Comparison of ENCODE assay signal across 24 mouse cellular contexts in the genomic region with DNA sequence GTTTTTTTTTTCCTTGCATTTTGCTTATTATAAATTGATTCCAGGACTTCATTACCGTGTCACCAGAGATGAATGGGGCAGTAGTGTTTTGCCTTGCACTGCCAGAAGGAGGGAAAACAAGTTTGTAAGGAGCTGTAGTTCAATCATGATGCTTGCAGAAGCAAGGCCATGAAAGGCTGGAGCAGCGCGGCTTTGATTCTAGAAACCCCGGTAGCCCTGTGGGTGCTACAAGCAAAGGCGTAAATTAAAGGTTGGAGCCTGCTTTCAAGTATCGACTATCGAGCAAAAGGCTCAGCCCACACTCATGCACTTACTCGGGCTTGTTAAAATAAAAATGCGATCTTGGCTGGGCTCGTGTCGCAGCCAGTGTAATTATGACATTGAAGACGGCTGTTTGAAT.
DNase-seq lines count a peak whose midpoint lies in the region; ATAC-seq and TF ChIP-seq lines count a peak whose summit lies in the region.
"Had no signal": no experiment of that assay in that cellular context is flagged by ENCODE, and none has a peak within 500 bp of the region (broad histone marks: within the 10 kb centered on the region; RNA-seq: fewer than 3 reads in every experiment).

No protein-coding gene starts in this region.

- 61% methylated on average over 12 of the region's 12 CpGs for WGBS in midbrain, embryonic 14.5 days
- 86% methylated on average over 12 of the region's 12 CpGs for WGBS in midbrain, embryonic 10.5 days
- WGBS in limb, embryonic 13.5 days: 16% methylated on average over 12 of the region's 12 CpGs

- H3K9me3 ChIP-seq in midbrain, embryonic 14.5 days (ENCODE audit: control insufficient read depth, low read length): no peaks in the 10 kb centered on the region
- no peaks in the 10 kb centered on the region for H3K9me3 ChIP-seq in midbrain, embryonic 10.5 days (replicated peaks)
- no peaks in the 10 kb centered on the region for H3K9me3 ChIP-seq in limb, embryonic 13.5 days
- H3K9me3 ChIP-seq: heart, embryonic 15.5 days; hindbrain, embryonic 10.5 days had no signal

- H3K27me3 ChIP-seq in midbrain, embryonic 14.5 days (ENCODE audit: control insufficient read depth, insufficient read depth, low read length): no peaks in the 10 kb centered on the region
- H3K27me3 ChIP-seq in midbrain, embryonic 10.5 days (ENCODE audit: low read depth, poor library complexity, severe bottlenecking): no peaks in the 10 kb centered on the region
- peaks cover 36% of the 10 kb centered on the region for H3K27me3 ChIP-seq in limb, embryonic 13.5 days
- H3K27me3 ChIP-seq: CH12.LX; heart, embryonic 15.5 days; Patski had no signal

- no peak for TF ChIP-seq POLR2A in brain, embryonic 14.5 days (IDR thresholded peaks at IDR 0.05; ENCODE audit: borderline replicate concordance, extremely low read depth, insufficient read depth, insufficient read length, poor library complexity, severe bottlenecking)

- no peak overlapping the region for H3K4me2 ChIP-seq in midbrain, embryonic 14.5 days (ENCODE audit: low read length)
- H3K4me2 ChIP-seq in limb, embryonic 13.5 days (replicated peaks): peak overlapping the region; percentile 12
- H3K4me2 ChIP-seq: heart, embryonic 11.5 days; heart, embryonic 15.5 days had no signal

- no peak overlapping the region for H3K4me3 ChIP-seq in midbrain, embryonic 14.5 days (replicated peaks; ENCODE audit: low read depth, low read length)
- no peak overlapping the region for H3K4me3 ChIP-seq in midbrain, embryonic 10.5 days
- H3K4me3 ChIP-seq in limb, embryonic 13.5 days: no peak overlapping the region
- H3K4me3 ChIP-seq: heart, adult 2 months; heart, embryonic 15.5 days; hindbrain, embryonic 10.5 days had no signal

- DNase-seq in frontal cortex, adult 2 months (ENCODE audit: extremely low spot score in 1 of 2, low spot score in 1 of 2): no peak
- DNase-seq in midbrain, embryonic 14.5 days: peak; percentile 38
- no peak for DNase-seq in midbrain, embryonic 10.5 days (ENCODE audit: low spot score)
- peak; percentile 68 for DNase-seq in brain, embryonic 14.5 days (ENCODE audit: low read depth)
- DNase-seq in heart, postnatal 4 days: no peak
- DNase-seq: adrenal gland, postnatal 14 days; cerebellum, adult 11 months; cerebellum, adult 8-10 months; cerebellum, postnatal 25 days; gastrocnemius, postnatal 10 days; heart, adult 2 months; heart, postnatal 14 days had no signal

- no peak overlapping the region for H3K27ac ChIP-seq in midbrain, embryonic 14.5 days (replicated peaks; ENCODE audit: low read depth, low read length)
- no peak overlapping the region for H3K27ac ChIP-seq in midbrain, embryonic 10.5 days (replicated peaks)
- no peak overlapping the region for H3K27ac ChIP-seq in limb, embryonic 13.5 days
- H3K27ac ChIP-seq: heart, adult 2 months; heart, embryonic 15.5 days; hindbrain, embryonic 10.5 days had no signal

- peak; percentile 41; the same call in 1 of the 2 replicates for ATAC-seq in frontal cortex, adult (ENCODE audit: low TSS enrichment)
- ATAC-seq in midbrain, embryonic 14.5 days (ENCODE audit: low FRiP score, low TSS enrichment): no peak
- no peak for ATAC-seq in limb, embryonic 13.5 days (ENCODE audit: low FRiP score, low read depth)
- ATAC-seq: activated CD4-positive, CD25-positive, alpha-beta regulatory T cell, adult 4 months; forebrain, embryonic 16.5 days; hindbrain, embryonic 16.5 days; inflammation-experienced regulatory T-cells, adult 6 months; intestine, postnatal 0 days; Patski had no signal

- no peak for TF ChIP-seq CTCF in brain, embryonic 14.5 days (IDR thresholded peaks at IDR 0.05; ENCODE audit: borderline replicate concordance, extremely low read depth, insufficient read depth, insufficient read length)

- H3K36me3 ChIP-seq in midbrain, embryonic 14.5 days (ENCODE audit: control insufficient read depth, insufficient read depth, low read length): no peaks in the 10 kb centered on the region
- no peaks in the 10 kb centered on the region for H3K36me3 ChIP-seq in midbrain, embryonic 10.5 days
- H3K36me3 ChIP-seq in limb, embryonic 13.5 days: no peaks in the 10 kb centered on the region
- H3K36me3 ChIP-seq: heart, embryonic 15.5 days; hindbrain, embryonic 10.5 days had no signal

- 0 out of 2 replicates have a peak, but pooled peaks cover 3% of the 10 kb centered on the region for H3K4me1 ChIP-seq in midbrain, embryonic 14.5 days (ENCODE audit: control insufficient read depth, insufficient read depth, low read length)
- peaks cover 6% of the 10 kb centered on the region; the same call in 1 of the 2 replicates for H3K4me1 ChIP-seq in midbrain, embryonic 10.5 days
- peaks cover 32% of the 10 kb centered on the region for H3K4me1 ChIP-seq in limb, embryonic 13.5 days

- H3K9ac ChIP-seq in midbrain, embryonic 14.5 days (replicated peaks; ENCODE audit: low read length): no peak overlapping the region
- H3K9ac ChIP-seq in limb, embryonic 13.5 days: no peak overlapping the region
- H3K9ac ChIP-seq: heart, embryonic 15.5 days had no signal

Comparison
In these comparisons a context has a peak if more than half of its experiments do, and no peak if none do; other contexts are left out.
1. DNase-seq: peak in midbrain, embryonic 14.5 days (single experiment) and brain, embryonic 14.5 days (single experiment); none in frontal cortex, adult 2 months (0 of 2), midbrain, embryonic 10.5 days (single experiment) and heart, postnatal 4 days (single experiment).